Mouse (Mus musculus) adrenal gland (tissue): Measurements from ENCODE around the gene Nek3.

Experiments used
- intact Hi-C: fragments of 180-260 bp; cut with DNase I; formaldehyde crosslinking; loops from one replicate; pipeline ENCODE4 v1.15.1; 2025
- long read RNA-seq, 2 experiments: library from polyadenylated mRNA; unstranded; transcript quantifications; one replicate each; pipeline ENCODE4 v2.0.0; 2020; ENCODE audit warnings: borderline replicate concordance in 1 of 2; ENCODE audit not compliant: insufficient replicate concordance in 1 of 2

Gene Nek3
- long read RNA-seq, experiment 1, transcript Nek3-201 (16 exons, 2,021 nt), result major isoform, 6 of 9 reads
- long read RNA-seq, experiment 1, partial matches to known transcripts, result 2 of 9 reads
- long read RNA-seq, experiment 1, other reads (novel, unspliced or antisense), result 1 of 9 reads
- long read RNA-seq, experiment 2, transcript Nek3-201 (16 exons, 2,021 nt), result major isoform, 6 of 6 reads
- long read RNA-seq, experiment 2, partial matches to known transcripts, result 0 of 6 reads
- long read RNA-seq, experiment 2, other reads (novel, unspliced or antisense), result 0 of 6 reads

DNA sequence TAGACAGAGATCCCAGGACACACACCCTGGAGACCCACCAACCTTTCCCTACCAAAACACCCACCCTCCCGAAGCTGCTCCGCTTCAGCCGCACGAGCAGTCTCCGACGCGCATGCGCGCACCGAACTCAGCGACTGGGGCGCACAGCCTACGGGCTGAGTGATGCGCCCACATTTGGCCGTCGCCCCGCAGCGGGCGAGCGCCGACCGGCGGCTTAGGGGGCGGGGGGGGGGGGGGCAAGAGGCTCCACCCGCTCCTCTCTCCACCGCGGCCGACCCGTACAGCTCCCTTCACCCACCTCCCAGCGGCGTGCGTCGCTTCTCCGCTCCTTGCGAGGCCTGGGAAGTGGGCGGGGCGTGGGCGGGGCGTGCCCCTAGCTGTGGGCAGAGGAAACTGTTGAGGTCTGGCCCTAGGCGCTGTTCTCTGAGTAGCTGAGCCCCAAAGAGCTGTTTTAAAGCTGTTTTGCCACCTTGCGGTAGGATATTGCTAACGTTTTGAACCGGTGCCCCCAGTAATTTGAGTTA lies at the start of gene Nek3:
Nek3 (minus strand) TSS at position 356 of the 524 bp plus-strand sequence.
- intact Hi-C loops, result loop anchor here (5.0 kb wide), 2 partner anchors 104 to 174 kb away; partner anchors contain the start of genes Alg11 and Atp7b

DNA sequence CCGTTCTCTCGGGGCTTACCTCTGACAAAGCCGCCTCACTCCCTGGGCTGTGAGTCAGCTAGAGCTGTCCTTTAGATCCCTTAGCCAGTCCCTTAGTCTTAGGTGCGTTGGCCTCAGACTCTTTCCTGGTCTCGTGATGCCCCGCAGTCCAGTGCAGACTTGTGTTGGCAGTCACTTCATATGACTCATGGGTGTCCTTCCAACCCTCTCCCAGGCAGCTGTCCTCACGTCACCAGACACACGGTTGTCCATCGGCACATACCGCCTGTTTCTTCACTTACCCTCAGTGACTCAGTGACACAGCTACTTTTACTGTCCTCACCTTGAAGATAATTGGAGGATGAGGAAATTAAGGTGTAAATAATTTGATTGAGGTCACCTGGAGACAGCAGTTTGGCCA lies 48.6 kb upstream of the Nek3 start:
- intact Hi-C loops, result no loop called here

DNA sequence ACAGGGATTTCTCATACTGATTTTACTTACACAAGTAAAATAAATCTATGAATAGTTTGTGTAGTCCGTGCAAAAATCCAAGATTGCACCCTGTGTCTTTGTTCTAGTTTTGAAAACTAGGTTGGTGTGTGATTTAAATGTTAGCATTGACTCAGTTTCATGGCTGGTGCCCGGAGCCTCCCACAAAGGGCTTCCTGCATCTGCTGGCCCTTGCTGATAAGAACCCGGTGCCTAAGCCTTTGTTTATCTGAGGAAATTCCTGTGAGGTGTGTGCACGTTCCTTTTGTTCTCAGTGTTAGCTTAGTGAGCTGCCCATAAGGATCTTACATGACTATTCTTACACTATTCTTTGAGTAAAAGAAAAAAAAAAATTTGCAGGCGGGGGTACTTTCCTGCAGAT lies 42.8 kb upstream of the Nek3 start:
- intact Hi-C loops, result no loop called here

DNA sequence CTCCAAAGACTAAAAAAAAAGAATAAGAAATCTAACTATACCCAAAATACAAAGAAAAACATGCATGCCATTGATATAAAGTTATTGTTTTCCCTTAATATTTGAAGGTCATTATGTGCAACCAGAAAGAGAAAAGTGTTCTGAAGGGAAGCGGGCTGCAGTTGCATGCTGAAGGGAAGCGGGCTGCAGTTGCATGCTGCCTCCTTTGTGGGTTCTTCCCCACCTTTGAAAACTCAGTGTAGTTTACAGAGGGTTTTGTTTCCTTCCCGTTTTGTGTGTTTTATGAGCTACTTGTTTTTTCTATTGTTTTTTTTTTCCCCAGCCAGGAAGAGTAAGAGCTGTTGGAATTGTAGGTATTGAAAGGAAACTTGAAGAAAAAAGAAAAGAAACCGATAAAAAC lies 41.3 kb upstream of the Nek3 start:
- intact Hi-C loops, result no loop called here

DNA sequence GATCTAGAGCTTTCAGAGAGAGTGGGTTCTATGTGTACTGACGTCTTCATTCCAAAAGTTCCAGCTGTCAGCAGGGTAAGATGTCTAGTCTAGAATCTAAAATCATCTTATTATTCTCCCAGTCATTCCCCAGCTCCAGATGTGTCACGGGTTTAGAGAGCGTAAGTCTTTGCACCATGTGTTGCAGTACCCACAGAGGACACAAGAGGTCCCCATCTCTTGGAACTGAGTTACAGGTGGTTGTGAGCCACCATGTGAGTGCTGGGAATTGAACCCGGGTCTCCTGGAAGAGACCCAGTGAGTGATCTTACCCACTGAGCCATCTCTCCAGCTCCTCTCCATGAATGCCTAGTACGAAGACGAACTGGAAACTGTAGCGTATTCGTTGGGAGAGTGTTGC lies 33.2 kb upstream of the Nek3 start:
- intact Hi-C loops, result no loop called here

DNA sequence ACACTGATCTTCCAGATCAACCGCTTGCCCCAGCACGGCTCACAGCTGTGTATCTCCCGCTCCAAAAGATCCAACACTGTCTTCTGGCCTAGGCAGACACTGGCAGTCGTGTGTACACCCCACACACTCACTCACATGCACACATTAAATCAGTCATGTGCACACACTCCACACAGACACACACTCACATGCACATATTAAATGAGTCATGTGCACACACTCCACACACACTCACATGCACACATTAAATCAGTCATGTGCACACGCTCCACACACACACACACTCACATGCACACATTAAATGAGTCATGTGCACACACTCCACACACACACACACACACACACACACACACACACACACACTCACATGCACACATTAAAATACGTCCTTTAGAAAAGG lies 31.7 kb upstream of the Nek3 start:
- intact Hi-C loops, result no loop called here

DNA sequence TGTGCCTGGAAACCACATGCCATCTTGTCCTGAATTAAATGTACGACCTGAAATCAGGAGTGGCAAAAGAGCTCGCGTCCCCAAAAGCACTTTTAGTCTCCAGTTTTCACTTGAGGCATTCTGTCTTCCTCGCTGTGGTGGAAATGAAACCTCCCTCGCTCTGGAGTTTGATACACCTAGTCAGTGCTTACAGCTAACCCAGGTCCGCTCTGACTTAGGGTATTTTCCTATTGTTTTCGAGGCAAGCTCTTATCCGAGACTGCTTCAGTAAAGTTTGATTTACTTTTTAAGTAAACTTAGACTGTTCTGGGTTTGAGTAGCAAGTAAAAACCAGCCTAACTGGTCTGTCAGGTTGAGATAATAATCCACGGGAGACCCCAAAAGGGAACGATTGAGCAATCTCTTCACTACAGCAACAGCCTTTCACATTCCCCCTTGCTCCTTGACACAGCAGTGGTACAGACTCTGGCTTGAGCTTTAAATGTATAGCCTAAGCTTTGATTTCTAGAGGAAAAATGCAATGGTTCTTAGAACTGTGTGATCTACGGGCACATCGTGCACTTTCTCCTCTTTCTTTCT lies 27.3 kb upstream of the Nek3 start:
- intact Hi-C loops, result loop anchor here (5.0 kb wide), 1 partner anchor 184 kb away; no protein-coding TSS in a partner anchor

DNA sequence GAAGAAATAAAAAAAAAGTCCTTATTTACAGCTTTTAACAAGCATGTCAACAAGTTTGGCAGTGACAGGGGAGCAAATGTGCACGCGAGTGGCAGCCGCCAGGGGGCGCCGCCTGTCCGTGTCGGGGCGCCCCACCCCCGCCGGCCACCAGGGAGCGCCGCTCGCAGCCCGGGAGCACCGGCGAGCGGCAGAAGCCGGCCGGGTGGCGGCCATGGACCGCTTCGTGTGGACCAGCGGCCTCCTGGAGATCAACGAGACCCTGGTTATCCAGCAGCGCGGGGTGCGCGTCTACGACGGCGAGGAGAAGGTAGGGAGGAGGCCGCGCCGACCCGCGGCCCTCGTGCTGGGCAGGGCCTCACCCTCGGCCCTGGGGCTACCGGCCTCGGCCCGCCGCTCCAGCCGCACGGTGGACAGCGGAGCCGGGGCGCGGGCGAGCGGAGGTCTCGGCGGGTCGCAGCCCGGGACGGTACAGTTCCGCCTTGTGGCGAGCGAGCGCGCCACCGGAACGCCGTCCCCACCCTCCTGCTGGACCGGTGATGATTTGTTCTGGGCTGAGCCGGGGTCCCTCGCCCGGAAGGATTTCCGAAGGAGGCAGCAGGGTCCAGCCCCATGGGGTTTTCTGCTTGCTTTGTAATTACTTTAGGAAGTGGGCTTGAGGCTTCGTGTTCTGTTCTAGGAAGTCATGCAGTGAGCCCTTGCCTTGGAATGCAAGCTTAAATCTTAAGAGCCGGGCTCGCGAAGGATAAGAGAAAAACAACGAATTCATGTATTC lies 26.6 kb upstream of the Nek3 start, which contains the start of gene Vps36:
Vps36 (plus strand) TSS at position 150 of the 772 bp plus-strand sequence.
- intact Hi-C loops, result loop anchor here (5.0 kb wide), 1 partner anchor 184 kb away; no protein-coding TSS in a partner anchor

DNA sequence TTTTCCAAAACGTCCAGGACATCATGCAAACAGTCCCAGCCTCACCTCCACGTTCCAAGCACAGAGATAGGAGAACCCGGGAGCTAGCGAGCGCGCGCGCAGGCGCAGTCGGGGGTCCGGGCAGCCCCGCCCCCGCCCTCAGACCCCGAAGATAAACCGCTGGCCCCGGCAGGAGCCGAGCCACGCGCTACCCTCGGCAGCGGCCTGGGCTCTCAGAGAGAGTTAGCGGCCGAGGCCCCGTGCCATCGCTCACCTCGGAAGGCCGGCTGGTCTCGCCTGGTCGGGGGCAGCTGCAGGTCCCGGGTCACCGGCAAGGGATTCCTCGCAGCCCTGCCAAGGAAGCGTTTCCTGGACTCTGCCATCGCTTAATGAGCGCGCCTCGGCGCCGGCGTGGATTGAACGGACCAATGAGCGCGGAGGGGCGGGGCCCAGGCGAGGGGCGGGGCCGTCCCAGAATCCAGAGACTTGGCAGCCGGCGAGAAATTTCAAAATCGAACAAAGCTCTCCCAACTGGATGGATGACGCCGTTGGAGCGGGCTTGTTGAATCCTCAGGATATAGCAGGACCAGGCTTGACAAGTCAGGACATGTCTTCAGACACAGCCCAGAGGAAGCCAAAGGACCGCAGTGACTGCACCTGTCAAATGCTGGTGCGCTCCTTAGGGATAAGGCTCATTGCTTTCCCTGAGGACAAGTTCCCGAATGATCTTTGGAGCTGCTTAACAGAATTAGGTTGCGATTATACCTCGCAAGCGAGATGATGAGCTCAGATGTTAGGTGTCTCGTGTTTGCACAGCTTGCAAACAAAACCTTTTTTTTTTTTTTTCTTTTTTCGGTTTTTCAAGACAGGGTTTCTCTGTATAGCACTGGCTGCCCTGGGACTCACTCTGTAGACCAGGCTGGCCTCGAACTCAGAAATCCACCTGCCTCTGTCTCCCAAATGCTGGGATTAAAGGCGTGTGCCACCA lies 19.5 kb upstream of the Nek3 start, which contains the start of gene Ckap2:
Ckap2 (minus strand) TSS at position 389 of the 967 bp plus-strand sequence.
- intact Hi-C loops, result no loop called here

DNA sequence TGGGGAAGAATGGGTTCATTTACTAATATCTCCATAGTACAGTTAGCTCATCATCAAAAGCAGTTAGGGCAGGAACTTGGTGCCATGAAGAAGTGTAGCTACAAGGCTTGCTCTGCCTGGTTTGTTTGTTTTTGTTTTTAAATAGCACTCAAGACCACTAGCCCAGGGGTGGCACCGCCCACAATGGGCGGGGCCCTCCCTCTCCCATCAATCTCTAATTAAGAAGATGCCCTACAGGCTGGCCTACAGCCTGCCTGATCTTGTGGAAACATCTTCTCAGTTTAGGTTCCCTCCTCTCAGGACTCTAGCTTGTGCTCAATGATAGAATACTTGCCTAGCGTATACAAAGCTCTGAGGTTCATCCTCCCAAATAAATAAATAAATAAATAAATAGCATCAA lies 18.6 kb upstream of the Nek3 start:
- intact Hi-C loops, result no loop called here

DNA sequence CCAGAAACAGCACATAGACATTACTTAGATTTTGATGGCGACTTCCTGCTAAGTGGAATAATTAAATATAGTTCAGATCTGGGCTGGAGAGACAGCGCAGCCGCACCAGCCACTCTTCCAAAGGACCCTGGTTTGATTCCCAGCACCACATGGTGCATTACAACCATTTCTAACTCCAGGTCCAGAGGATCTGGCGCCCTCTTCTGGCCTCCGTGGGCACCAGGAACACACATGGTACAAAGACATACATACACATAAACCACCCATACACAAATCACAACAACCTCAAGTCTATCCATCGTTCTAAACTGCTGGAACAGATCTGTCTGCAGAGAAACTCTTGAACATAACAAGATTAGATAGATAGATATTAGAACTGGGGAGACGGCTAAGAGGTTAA lies 9.7 kb upstream of the Nek3 start:
- intact Hi-C loops, result no loop called here

DNA sequence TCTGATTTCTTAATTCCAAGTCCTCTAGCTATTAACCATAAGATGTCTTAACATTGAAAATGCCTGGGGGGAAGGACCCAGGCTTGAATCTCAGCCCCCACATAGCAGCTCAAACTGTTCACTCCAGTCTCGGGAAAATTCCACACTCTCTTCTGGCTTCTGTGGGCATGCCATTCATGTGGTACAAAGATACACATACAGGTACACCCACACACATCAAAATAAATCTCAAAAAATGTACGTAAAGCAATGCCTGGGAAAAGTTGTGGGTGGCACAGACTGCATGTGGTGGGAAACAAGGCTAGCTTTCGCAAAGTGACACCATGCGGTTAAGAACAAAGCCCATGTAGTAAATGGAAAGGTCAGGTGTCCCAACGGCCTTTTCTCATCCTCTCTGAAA lies 2.9 kb upstream of the Nek3 start:
- intact Hi-C loops, result loop anchor here (5.0 kb wide), 2 partner anchors 107 to 177 kb away; partner anchors contain the start of genes Alg11 and Atp7b

DNA sequence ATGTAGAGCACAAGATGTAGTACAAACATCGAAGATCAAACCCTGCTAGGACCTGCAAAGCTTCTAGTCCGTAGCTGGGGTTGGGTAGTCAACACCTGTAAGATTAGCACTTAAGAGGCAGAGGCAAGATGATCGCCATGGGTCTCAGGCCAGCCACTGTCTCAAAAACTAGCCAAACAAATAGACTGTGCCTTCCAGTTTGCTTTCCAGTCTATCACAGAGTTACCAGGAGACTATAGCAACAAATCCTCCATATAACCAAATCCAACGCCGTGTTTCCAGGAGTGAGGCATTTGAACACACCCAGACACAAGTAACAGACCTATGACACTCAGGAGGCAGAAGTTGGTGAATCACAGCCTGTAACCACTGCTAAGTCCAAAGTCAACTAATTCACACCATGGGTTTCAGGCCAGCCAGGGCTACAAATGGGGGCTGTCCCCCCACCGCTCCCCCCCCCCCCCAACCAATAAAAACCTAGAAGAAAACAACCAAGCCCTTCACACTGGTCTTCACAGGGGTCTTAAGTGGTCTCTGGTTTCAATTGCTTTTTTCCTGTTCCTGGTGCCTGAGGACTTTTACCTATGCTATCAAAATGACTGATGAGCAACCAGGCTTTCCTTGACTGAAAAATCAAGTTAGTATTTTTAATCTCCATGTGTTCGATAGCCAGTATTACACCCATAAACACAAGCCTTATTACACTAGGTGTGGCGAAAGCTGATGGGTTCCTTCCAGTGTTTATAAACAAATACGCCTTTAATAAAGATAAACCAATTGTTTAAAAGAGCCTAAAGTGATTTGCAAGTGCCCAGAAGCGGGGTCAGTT lies 770 bp downstream of the Nek3 start:
- intact Hi-C loops, result loop anchor here (5.0 kb wide), 2 partner anchors 103 to 173 kb away; partner anchors contain the start of genes Alg11 and Atp7b

DNA sequence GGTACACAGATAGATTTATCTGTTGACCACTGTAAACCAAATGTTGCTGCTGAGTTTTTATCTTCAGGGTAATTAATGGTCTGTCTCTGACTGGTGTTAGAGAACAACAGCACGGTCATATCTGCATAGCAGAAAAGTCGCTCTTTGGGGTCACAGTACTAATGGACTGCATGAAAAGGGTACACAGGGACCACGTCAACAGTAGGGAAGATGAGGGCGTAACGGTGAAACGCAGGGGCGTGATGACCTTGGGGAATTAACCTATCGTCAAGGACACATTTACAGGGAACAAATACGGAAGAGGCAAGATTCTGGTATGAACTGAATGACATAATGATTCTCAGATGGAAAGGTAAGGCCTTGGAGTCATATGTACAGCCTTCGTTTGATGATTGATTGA lies 1.8 kb downstream of the Nek3 start:
- intact Hi-C loops, result no loop called here

DNA sequence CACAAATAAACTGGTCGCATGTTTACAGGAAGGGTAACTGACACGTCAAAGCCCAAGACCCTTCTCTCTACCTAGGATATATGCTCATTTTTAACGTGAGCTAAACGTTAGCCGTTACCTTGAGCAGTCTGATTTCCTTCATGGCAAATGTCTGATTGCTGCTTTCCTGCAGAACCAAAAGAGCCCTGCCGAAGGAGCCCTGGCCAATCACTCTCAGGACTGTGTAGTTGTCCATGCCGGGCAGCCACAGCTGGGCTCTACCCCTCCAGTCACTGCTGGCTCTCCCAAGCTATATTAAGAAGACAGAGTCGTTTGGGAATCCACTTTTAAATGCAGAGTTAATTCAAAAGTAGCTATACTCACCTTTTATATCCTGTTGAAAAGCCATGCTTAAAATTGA lies 4.0 kb downstream of the Nek3 start:
- intact Hi-C loops, result no loop called here

DNA sequence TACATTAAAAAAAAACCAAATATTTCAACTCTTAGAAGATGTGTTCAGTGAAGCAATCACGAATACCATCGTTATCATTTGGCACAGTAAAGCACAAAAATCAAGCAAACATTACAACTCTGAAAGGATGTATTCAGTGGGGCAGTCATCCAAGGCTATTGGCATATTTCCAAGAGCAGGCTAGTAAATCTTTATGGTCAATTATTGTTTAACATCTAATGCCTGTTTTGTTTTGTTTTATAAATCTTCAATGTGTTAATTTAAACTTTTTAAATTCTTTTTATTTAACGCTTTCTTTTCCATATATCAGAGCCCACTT lies 15.9 kb downstream of the Nek3 start:
- intact Hi-C loops, result no loop called here

DNA sequence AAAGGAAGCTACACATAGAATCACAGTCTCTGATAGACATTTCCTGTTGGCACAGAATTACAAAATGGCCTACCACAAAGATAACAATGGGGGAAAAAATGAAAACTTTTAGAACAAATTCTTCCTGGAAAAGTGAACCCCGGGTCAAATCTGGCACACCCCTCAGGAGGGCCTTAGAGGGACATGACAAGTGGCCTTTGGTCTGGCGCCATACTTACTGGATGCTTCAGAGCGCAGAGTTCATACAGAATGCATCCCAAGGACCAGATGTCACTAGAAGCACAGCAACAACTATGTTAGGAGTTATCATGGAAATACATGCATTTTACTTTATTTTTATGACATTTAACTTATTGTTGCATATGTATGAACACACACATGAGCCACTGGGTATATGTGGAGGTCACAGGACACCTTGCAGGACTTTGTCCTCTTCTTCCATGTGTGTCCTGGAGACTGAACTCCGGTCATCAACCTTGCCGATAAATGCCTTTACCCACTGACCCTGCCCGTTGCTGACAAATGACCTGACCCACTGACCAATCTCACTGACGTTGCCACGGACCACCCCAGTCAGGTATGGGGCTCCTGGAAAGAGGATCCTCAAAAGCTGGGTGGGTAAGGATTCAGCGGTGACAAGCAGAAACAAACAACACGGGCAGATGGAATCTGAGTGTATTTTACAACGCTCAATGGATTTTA lies 16.4 kb downstream of the Nek3 start:
- intact Hi-C loops, result no loop called here

DNA sequence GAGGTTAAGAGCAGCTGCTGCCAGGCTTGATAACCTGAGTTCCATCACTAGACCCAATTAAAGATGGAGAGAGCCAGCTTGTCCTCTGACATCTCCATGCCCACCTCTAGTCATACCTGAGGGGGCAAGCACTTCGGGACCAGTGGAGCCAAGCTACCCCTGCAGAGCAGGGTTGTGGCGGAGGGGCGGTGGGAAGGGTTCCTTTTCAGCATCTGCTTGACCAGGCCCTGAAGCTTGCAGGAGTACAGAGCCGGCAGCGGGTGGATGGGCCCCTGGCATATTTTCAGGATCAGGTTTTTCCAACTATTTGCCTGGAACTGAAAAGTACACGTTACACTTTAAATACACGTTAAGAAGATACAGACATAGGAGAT lies 17.9 kb downstream of the Nek3 start:
- intact Hi-C loops, result no loop called here

DNA sequence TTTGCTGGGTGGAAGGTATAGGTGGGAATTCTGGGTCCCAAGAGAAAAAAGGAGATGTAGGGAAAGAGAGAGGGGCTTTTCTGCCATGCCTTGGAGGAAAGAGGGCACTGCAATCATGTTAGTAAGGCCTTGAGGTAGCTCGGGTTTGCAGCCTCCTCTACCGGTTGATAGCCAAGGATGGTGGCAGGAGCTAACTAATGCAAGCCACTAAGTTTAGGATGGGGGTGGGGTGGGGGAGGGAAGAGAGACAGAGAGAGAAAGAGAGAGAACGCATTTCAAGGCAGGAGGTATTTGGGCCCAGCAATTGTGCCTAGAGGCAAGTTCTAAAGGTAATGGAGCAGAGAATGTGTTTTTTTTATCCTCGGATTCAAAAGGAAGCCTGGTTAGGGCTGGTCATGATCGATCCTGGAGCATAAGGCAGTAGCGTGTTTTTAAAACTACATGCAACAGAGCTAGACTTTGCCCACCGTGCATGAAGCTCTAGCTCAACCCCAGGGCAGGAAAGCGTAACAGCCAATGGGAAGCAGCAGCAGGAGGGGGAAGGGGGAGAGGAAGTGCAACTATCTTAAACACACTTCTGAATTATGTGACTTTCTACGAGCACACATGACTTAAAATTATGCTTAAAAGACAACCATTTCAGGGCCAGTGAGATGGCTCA lies 18.4 kb downstream of the Nek3 start:
- intact Hi-C loops, result no loop called here
